Mouse (Mus musculus) intestine, postnatal 0 days (tissue): ENCODE results near the gene Nfya. TPM values are rescaled to one million over a fixed set of nuclear protein-coding genes. Genes with fewer than 3 reads are reported as not detected.
A peak's percentile ranks its signal among the peaks of the same experiment; 100 is the strongest.

ENCODE experiments used
- ATAC-seq: fragments of 200-750 bp; cut with Nextera tagmentation; 2 replicates; pipeline ENCODE4 v1.8.0; 2017; ENCODE audit warnings: mild to moderate bottlenecking, moderate TSS enrichment, moderate library complexity
- H3K27ac ChIP-seq: fragments of 300-500 bp; sonication (generic); 2 replicates; pipeline ENCODE4 v1.5.1; 2014; ENCODE audit warnings: mild to moderate bottlenecking, low read depth, low read length, moderate library complexity
- H3K27me3 ChIP-seq: fragments of 300-500 bp; sonication (generic); replicated peaks from 2 replicates; pipeline ENCODE4 v1.6.1; 2014; ENCODE audit warnings: low read length, mixed read lengths; ENCODE audit not compliant: control insufficient read depth, insufficient read depth
- H3K36me3 ChIP-seq: fragments of 300-500 bp; sonication (generic); 2 replicates; pipeline ENCODE4 v1.6.1; 2014; ENCODE audit warnings: mild to moderate bottlenecking, moderate library complexity; ENCODE audit not compliant: control insufficient read depth, insufficient read depth
- H3K4me1 ChIP-seq: fragments of 300-500 bp; sonication (generic); replicated peaks from 2 replicates; pipeline ENCODE4 v1.6.1; 2014; ENCODE audit warnings: antibody characterized with exemption, low read length, mixed read lengths; ENCODE audit not compliant: control insufficient read depth, insufficient read depth
- H3K4me2 ChIP-seq: fragments of 300-500 bp; sonication (generic); replicated peaks from 2 replicates; pipeline ENCODE4 v1.6.1; 2014; ENCODE audit warnings: low read depth, mild to moderate bottlenecking, moderate library complexity
- H3K4me3 ChIP-seq: fragments of 300-500 bp; sonication (generic); 2 replicates; pipeline ENCODE4 v1.5.1; 2014; ENCODE audit warnings: low read depth, low read length
- H3K9ac ChIP-seq: fragments of 300-500 bp; sonication (generic); 2 replicates; pipeline ENCODE4 v1.6.1; 2014; ENCODE audit warnings: mild to moderate bottlenecking, low read depth, low read length
- H3K9me3 ChIP-seq: fragments of 300-500 bp; sonication (generic); 2 replicates; pipeline ENCODE4 v1.6.1; 2016; ENCODE audit warnings: mixed run types; ENCODE audit not compliant: control insufficient read depth
- CTCF ChIP-seq: sonication (generic); IDR thresholded peaks from 2 replicates; pipeline ENCODE4 v1.5.1; 2016; ENCODE audit warnings: low read depth, mild to moderate bottlenecking, control low read depth, antibody characterized with exemption, moderate library complexity
- WGBS: fragments of 180-500 bp; shearing (Covaris S2); extraction: QIAGEN DNeasy Blood & Tissue Kit; methylation state at CpG from one replicate; pipeline ENCODE4 v1.1.7; 2014; 5-methylcytosine and 5-hydroxymethylcytosine counted together
- polyA plus RNA-seq: library from polyadenylated mRNA; unstranded; fragments of >200 nt; fragmentation: Nextera tagmentation; extraction: Ambion mirVana; gene quantifications from 2 replicates; pipeline ENCODE4 v1.2.1, GENCODE M21; 2015

The Nfya gene
- polyA plus RNA-seq, 1 experiment from 2014 or later: 3.8 TPM

DNA sequence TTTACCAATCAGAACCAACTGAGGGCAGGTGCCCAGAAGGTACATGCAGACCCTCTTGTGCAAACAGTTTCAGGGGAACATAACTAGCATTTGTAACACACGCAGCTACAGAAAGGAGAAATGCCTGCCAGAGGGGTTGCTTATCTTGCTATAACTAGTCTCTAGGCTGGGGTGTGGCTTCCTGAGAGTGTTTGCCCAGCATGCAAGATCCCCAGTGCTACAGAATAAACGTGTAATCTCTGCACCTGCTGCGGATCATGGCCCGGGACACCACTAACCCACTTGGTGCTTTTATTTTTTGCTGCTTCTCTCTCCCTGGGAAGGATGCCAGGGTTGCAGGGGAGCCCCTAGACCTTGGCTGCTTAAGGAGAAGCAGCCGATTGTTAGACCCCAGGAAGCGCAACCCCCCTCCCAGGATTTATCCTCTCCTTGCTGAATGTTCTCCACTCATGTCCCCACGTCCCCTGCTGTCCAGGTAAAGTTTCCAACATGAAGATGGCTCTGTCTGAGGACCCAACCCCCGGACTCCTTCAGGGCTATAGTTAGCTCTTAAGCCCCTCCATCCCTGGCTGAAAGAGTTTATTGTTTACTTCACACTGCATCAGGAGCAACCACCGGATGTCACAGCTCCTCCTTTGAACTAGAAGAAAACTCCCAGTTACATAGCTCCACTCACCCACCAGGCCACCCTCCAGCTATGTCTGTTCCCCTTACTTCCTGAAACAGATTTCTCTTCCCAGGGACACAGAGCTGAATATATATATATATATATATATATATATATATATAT lies 16.3 kb upstream of the Nfya start:
- peak overlapping the region; percentile 31; the same call in 1 of the 2 replicates for H3K27ac ChIP-seq
- WGBS: 16% methylated on average over 9 of the region's 9 CpGs
- TF ChIP-seq CTCF: no peak

DNA sequence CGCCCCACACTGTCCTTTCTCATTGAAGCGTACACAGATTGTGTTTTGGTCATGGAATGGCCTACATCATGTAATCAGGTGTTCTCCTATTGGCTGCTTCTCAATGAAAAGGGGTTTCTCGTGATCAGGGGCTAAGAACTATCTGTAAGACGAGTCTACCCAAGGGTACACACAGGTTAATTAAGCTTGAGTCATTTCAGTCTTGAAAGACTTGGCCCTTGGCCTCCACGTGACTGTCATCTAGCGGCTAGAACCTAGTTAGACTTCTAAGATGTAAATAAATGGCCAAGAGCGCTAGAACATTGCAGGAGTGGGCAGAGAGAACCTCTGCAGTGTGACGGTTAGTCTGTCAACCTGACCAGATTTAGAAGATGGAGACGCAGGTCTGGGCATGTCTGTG lies 14.5 kb upstream of the Nfya start:
- TF ChIP-seq CTCF: peak; percentile 11; the same call in 1 of the 2 replicates
- WGBS: 72% methylated on average over 9 of the region's 9 CpGs
- Histone ChIP-seq H3K4me3 (no peak overlapping the region), H3K27ac (peak overlapping the region; percentile 58), H3K4me1 (peaks cover 12% of the 10 kb centered on the region), H3K4me2 (no peak overlapping the region), H3K27me3 (no peaks in the 10 kb centered on the region), H3K9me3 (no peaks in the 10 kb centered on the region), H3K9ac (no peak overlapping the region), H3K36me3 (no peaks in the 10 kb centered on the region)
- ATAC-seq: no peak

More for the DNA sequence above, 16.3 kb upstream of the Nfya start:
- Histone ChIP-seq H3K36me3 (no peaks in the 10 kb centered on the region), H3K4me2 (peak overlapping the region; percentile 46), H3K9ac (no peak overlapping the region), H3K4me3 (no peak overlapping the region), H3K27me3 (no peaks in the 10 kb centered on the region), H3K9me3 (no peaks in the 10 kb centered on the region), H3K4me1 (peaks cover 15% of the 10 kb centered on the region)
- ATAC-seq: peak; percentile 51; the same call in 1 of the 2 replicates

DNA sequence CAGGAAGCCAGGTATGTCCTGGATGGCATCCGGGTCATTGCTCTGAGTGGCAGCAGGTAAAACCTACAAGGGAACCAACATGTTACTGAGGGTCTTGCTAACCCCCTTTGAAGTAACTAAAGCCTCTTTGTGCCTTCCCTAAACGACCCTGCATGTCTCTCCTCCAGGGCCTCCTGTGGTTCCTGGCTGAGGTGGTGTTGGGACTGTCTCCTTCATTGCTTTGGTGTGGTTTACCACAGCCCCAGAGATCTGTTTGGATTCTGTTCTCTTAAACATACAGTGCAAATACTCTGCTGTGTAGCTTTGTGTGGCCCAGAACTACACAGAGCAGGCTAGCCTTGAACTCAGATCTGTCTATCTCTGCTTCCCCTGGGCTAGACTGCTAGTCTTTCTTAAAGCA lies 9.9 kb upstream of the Nfya start:
- TF ChIP-seq CTCF: no peak
- no peak for ATAC-seq
- Histone ChIP-seq H3K4me3 (no peak overlapping the region), H3K9me3 (no peaks in the 10 kb centered on the region), H3K4me1 (peaks cover 2% of the 10 kb centered on the region; the same call in 1 of the 2 replicates), H3K27me3 (no peaks in the 10 kb centered on the region), H3K9ac (no peak overlapping the region), H3K4me2 (no peak overlapping the region), H3K36me3 (peaks cover 23% of the 10 kb centered on the region), H3K27ac (peak overlapping the region; percentile 91; the same call in 1 of the 2 replicates)
- 67% methylated on average over 2 of the region's 2 CpGs for WGBS

DNA sequence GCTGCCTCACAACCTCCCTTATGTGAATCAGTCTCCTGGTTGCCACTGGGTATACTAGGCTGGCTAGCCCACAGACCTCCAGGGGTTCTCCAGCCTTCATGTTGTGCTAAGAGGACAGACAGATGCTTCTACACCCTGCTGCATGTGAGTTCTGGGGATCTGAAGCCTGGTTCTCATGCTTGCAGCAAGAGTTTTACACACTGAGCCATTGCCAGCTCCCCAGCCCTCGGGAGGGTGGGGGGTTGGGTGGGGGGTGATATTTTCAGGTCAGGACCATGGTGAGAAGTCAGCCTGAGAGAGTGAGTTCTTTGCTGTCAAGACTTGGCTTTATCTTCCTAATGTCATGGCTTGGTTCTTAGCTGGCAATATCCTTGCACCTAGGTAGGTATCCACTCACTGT lies 9.1 kb upstream of the Nfya start:
- Histone ChIP-seq H3K4me3 (no peak overlapping the region), H3K4me2 (peak overlapping the region; percentile 40), H3K27me3 (no peaks in the 10 kb centered on the region), H3K36me3 (peaks cover 30% of the 10 kb centered on the region), H3K4me1 (peaks cover 2% of the 10 kb centered on the region; the same call in 1 of the 2 replicates), H3K9me3 (no peaks in the 10 kb centered on the region), H3K27ac (peak overlapping the region; percentile 91), H3K9ac (no peak overlapping the region)
- ATAC-seq: peak; percentile 5
- no peak for TF ChIP-seq CTCF
- WGBS: 47% methylated on average over 1 of the region's 1 CpGs

DNA sequence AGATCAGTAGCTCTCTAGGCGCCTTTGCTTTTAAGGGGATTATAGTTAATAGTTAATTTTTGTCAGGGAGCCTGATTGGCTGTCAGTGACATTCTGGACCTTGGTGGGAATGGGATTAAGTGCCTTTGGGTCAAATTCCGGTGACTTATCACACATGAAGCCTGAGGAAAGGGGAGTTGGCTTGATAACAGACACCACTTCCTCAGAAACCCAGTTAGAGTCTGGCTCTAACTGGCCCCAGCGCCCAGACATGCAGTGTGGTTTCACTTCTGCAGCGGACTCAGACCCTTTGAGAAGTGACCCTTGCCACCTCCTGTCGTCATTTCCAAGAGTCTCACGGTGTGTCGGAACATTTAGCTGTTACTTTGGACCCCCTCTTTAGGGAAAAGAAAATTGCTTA lies 8.5 kb upstream of the Nfya start:
- Histone ChIP-seq H3K9me3 (no peaks in the 10 kb centered on the region), H3K4me1 (peaks cover 2% of the 10 kb centered on the region; the same call in 1 of the 2 replicates), H3K36me3 (peaks cover 34% of the 10 kb centered on the region), H3K27me3 (no peaks in the 10 kb centered on the region), H3K27ac (peak overlapping the region; percentile 91), H3K4me3 (no peak overlapping the region), H3K4me2 (peak overlapping the region; percentile 40), H3K9ac (no peak overlapping the region)
- TF ChIP-seq CTCF: no peak
- ATAC-seq: peak; percentile 93
- 29% methylated on average over 7 of the region's 7 CpGs for WGBS

DNA sequence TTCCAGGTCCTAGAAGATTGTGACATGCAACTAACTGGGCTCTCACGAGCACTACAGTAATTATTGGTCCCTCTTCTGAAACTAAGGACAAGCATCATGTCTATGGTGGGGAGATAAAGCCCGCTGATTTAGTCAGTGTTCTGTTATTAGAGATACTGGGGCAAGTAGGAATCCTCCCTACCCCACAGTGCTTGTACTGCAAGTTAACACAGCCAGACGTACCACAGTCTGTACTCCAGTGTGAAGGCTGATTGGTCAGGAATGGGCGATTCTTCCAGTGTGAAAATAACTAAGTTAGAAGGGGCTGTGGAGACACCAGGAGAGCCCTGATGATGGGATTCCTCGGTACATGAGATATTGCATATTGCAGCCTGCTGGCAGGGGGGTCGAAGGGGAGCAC lies 7.8 kb upstream of the Nfya start:
- H3K9me3 ChIP-seq: no peaks in the 10 kb centered on the region
- no peak overlapping the region for H3K9ac ChIP-seq
- 62% methylated on average over 6 of the region's 6 CpGs for WGBS
- H3K27ac ChIP-seq: peak overlapping the region; percentile 91
- peaks cover 37% of the 10 kb centered on the region for H3K36me3 ChIP-seq
- H3K4me3 ChIP-seq: no peak overlapping the region
- H3K4me1 ChIP-seq: peaks cover 2% of the 10 kb centered on the region; the same call in 1 of the 2 replicates
- no peak for TF ChIP-seq CTCF
- H3K4me2 ChIP-seq: peak overlapping the region; percentile 40
- ATAC-seq: no peak
- H3K27me3 ChIP-seq: no peaks in the 10 kb centered on the region
